Mouse (Mus musculus): ENCODE measurements around the gene Ppm1n.

The Ppm1n gene

DNA sequence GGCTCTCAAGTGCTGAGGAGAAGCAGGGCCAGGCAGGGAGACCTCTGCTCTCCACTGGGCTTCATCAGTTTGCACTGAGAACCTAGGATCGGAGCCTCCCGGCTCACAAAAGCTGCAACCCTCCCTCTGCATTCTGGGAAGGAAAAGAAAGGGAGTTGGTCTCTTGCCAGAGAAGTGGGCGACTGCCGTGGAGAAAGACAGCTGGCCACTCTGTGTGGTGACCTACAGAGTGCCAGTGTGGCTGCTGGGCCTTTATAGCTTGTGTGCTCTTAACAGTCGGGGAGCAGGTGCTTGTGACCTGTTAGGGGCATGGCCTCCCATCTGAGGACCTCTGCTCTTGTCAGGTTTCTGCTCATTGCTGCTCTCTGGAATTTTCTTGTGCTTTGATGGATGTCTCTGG is 36.0 kb downstream of the Ppm1n start:
- DNase-seq, result no peak

DNA sequence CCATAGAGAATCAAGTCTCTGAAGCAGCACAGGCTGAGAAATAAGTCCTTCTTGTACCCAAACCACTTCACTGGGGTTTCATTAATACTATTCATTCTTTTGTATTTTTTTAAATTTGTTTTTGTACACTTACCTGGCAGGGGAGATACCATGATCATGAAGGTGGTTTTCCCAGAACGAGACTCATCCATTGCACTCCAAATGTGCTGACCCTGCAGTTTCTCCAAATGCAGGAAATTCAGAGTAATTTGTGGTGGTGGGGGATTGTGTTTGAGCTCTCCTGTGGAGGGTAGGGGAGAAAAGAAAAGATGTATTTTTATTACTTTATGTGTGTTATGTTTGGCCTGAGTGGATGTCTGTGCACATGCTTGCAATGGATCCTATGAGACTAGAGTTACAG is 37.9 kb downstream of the Ppm1n start:
- DNase-seq, result no peak

DNA sequence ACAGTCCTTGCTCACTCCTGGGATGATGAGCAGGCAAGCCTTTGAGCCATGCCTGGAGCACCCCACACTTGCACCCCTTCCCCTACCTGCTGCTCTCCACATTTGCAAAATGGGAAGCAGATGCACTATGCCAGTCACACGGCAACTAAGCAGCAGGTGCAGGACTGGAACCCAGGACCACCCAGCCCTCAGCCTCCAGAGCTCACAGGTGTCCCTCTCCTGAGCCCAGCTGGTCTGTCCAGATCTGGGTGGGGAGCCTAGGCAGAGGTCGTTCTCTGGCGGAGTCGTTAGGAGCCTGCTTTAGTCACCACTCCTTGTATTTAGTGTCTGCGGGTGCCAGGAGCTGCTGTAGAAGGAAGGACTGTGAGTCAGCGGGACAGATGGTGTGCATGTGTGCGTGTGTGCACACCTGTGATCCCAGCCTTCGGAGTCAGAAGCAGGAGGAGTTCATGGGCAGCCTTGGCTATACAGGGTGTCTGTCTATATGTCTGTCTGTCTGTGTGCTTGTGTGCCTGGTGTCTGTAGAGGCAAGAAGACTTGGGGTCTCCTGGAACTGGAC is 38.9 kb downstream of the Ppm1n start:
- DNase-seq, result no peak

DNA sequence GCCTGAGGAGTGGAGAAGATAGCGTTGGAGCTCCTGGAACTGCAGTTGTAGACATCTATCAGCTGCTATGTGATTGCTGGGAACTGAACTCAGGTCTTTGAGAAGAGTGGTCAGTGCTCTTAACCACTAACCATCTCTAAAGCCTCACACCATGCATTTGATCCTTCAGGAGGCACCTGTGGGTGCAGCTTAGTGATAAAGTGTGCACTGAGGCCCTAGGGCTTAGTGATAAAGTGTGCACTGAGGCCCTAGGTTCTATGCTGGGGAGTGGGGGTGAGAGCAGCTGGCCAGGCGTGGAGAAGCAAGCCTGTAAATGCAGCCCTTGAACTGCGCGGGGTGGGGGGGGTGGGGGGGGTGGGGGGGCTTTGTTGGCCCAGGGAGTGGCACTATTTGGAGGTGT is 39.9 kb downstream of the Ppm1n start:
- DNase-seq, result no peak

DNA sequence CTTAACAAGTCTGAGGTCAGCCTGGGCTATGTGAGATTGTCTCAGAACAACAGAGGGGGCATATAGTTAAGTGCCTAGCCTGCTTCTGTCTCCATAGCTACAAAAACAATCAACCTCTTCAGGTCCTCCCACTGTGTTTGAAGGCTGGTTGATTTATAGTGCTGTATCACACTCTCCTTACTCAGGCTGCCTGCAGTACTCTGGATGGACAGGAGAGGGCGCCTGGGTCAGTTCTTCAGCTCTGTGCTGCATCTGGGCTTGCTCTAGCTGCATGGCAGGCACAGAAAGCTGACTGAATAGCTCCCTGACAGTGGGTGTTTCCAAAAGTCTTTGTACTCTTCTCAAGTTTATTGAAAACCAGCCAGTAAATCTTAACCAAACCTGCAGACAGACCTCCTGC is 40.4 kb downstream of the Ppm1n start:
- DNase-seq, result peak; percentile 82

DNA sequence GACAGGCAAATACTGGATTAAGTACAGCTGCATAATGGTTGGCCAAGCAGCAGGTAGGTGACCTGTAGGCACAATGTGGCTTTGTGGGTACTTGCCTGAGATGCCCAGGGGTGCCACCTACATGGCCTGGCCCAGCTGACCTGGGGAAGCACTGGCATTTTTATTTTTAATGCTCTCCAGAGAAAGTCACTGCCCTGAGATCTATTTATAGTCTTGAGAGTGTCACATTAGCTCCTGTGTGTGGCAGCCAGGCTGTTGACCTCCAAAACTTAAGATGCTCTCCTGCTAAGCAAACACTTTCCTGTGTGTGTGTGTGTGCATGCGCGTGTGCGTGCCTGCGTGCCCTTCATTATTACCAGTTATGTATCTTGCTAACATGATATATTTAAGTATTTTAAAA is 41.5 kb downstream of the Ppm1n start:
- DNase-seq, result no peak

DNA sequence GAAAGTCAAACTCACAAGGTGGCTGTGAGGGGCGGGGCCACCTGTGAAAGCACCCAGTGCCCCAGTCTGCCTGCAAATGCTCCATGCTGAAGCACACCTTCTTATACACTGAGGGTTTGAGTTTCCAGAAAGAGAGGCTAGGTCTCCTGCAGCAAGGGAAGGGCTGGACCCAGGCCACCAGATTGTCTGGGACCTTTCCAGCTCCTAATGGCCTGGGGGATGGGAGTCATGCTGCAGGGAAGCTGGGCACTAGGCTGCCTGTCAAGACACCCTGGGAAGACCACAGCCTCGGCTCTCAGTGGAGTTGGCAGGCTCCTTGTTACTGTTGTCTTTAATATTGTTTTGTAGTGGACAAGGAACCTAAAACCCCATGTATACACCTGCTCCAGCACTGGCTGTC is 43.5 kb downstream of the Ppm1n start:
- no peak for DNase-seq

DNA sequence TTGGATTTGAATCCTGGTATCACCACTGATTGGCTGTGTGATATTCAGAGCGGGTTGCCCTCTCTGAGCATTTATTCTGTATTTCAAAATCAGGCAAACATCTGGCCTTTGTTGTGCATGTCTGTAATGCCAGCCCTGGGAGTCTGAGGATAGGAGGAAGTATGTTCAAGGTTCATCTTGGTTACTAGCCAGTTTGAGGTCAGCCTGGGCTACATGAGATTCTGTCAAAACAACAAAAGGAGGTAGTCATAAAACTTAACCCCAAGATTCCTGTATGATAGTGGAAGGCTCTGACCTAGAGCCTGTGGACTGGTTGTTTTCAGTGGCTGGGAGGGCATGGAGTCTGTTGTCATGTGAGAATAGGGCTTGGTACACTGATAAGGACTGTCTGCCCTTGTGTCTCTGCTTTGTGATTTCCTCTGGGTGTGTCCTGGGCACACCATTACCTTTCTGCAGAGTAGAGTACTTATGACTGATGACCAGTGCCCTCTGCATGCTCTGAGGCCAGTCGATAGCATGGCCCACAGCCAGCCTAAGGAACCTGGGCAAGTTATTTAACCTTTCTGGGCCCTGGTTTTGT is 44.7 kb downstream of the Ppm1n start:
- DNase-seq, result no peak

DNA sequence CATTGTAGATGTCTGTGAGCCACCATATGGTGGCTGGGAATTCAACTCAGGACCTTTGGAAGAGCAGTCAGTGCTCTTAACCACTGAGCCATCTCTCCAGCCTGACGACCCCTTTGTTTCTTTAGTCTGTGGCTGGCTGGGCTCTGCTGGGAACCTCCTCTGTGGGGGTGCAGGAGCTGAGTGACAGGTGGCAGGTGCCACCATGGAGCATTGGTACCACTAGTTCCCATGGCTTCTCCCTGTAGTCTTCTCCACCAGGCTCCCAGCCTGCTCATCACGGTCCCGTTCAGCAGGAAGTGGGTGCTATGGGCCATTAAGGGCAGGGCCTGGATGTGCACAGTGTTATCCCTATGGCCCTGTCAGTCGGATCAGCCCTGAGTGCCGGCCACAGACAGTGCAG is 45.2 kb downstream of the Ppm1n start:
- DNase-seq, result no peak

DNA sequence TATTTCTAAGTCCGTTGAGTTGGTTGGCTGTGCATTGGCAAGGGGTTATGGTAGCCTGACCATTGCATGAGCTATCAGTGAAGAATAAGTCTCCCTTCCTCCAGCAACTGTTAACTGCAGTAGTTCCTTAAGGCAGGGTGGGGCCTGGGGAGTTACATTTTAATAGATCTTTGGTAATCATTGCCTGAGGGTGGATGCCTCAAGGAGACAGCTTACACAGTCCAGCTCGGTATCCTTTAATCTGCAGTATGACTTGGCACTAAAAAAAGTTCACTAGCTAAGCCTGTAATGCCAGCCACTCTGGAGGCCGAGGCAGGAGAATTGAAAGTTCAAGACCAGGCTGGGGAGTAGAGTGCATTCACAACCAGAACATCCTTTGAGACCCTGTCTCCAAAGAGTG is 48.0 kb downstream of the Ppm1n start:
- DNase-seq, result no peak

DNA sequence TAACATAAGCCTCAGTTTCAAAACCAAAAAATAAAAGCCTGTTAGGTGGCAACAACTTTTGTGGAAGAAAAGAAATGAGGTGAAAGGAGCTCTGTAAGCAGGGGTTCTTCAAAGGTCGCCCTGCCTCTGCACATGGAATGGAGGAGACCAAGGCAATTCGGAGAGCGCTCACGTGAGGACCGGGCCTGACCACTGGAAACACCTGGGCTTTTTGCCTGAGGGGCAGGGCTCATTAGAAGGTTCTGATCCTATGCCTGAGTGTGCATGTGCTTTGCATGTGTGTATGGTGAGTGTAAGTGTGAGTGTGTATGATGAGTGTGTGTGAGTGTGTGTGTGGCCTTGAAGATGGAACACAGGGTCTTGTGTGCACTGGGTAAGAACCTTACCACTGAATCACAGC is 49.0 kb downstream of the Ppm1n start:
- no peak for DNase-seq

DNA sequence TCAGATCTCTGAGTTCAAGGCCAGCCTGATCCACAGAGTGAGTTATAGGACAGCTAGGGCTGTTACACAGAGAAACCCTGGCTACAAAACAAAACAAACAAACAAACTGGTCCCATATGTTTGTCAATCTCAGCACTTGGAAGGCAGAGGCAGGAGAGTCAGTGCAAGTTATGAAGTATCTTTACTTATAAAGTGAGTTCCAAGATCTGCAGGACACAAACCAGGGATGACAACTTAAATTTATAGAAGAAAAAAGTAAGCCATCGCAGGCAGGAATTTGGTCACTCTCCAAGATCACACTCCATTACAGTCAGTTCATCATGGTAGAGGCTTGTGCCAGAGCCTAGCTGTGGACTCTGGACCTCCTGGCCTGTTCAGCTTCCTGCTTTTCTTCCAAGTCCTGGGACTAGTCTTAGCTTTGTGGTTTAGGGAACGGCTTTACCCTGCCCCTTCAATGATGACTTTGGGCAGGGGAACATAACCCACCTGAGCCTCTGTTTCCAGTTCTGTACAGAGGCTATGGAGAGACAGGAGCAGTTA is 49.8 kb downstream of the Ppm1n start:
- DNase-seq, result peak; percentile 40

DNA sequence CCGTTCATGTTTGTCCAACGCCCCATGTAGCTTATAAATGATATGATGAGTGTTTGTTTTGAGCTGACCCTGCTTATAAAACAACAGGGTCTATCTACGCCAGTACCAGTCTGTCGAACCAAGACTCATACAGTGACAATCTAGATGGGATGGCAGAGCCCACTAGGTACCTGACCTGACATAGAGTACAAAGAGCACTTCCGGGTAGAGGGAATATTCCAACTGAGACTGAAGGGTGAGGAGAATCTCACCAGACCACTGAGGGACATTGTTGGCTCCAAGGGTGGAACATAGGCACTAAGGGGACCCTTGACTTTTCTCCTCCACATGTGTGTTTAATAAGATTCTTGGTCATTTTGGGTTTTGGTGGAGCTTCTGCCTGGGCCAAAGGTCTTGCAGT is 50.5 kb downstream of the Ppm1n start:
- peak; percentile 39 for DNase-seq

DNA sequence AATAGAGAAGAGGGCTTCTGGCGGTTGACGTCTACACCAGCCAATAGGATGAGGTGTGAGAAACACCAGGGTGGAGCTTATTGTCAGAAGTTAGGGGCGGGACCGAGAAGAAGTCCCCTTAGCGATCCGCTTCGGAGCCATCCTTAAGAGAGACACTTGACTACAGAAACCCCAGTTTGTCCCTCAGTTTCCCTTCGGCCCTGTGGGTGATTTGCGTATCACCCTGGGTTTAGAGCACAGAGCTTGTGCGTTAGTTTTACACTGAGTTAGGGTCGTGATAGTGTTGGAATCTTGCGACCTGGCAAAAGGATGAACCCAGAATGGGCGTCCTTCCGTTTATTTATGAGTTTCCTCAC is 51.1 kb downstream of the Ppm1n start:
- DNase-seq, result no peak

DNA sequence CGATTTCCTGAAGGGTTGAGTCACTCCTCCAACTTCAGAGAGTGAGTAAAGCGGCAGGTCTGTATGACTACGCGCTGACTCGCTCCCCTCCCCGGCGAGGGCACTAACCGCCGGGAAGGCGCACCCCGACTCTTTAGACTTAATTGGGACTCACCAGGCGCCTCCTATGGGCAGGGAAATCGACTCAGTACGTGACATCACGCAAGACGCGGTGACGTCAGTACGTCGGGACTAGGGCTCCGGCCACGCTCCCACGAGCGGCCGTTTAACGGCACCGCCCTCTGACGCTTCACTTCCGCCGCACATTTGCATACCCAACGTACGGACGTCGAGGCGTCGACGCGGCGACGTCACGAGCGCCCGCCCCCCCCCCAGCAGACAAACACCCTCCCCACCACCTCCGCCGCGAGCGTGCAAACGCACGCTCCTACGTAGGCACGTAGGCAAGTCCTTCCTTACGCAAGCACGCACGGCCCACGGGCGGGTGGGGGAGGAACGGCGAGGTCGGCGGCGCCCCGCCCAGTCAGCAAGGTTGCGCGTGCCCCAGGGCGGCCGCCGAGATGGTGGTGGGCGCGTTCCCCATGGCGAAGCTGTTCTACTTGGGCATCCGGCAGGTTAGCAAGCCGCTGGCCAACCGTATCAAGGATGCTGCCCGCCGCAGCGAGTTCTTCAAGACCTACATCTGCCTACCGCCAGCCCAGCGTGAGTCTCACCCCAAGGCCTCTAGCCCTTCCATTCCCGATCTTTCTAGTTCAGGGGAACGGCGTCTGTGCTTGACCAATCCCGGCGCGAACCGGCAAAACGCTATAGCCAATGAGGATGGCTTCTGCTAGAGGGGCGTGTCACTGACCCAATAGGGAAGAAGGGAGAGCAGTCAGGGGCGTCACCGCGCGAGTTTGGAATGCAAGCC is 51.7 kb downstream of the Ppm1n start, which contains the start of gene Opa3:
Gene Opa3 (plus strand): TSS at position 452 of the 910 bp plus-strand sequence.
- peak; percentile 100 for DNase-seq

DNA sequence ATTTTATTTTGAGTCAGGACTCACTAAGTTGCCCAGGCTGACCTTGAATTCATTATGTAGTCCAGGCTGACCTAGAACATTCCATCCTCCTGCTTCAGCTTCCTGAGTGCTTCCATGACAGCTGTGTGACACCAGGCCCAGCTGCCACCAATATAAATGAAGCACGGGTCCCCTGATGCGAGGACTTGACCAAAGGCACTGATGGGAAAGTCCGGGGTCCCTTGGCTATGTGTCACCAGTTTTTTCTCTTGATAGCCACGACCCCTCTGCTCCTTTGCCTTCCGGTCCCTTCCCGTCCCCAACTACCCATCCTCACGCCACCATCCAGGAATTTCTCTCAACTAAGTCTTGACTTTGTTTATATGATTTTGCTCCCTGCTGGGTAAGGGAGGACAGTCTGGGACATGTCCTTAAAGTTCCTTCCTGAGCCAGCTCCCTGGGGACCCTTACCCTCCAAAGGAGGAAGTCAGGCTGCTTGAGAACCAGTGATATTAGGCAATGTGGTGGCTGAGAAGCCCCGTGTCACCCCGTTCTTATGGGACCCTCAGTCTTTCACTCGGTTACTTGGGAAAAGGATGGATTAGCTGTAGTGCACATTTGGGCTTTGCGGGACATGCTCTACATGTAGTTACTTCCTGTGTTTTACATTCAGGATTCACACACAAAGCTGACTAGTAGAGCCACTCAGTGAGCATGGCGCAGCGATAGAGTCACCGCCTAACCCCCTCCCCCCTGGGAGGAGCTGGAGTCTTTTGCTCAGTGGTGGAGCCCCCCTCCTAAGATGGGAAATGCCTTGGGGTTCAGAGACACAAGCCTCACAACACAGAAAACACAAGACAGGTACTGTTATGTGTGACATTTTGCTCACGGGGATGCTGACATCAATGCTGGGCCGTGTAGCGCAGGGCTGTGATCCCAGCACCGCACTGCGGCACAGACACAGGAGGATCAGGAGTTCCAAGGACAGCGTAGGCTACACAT is 52.8 kb downstream of the Ppm1n start:
- DNase-seq, result peak; percentile 80

Measured in cerebellum, adult 11-12 months (tissue).